In the genomic region with DNA sequence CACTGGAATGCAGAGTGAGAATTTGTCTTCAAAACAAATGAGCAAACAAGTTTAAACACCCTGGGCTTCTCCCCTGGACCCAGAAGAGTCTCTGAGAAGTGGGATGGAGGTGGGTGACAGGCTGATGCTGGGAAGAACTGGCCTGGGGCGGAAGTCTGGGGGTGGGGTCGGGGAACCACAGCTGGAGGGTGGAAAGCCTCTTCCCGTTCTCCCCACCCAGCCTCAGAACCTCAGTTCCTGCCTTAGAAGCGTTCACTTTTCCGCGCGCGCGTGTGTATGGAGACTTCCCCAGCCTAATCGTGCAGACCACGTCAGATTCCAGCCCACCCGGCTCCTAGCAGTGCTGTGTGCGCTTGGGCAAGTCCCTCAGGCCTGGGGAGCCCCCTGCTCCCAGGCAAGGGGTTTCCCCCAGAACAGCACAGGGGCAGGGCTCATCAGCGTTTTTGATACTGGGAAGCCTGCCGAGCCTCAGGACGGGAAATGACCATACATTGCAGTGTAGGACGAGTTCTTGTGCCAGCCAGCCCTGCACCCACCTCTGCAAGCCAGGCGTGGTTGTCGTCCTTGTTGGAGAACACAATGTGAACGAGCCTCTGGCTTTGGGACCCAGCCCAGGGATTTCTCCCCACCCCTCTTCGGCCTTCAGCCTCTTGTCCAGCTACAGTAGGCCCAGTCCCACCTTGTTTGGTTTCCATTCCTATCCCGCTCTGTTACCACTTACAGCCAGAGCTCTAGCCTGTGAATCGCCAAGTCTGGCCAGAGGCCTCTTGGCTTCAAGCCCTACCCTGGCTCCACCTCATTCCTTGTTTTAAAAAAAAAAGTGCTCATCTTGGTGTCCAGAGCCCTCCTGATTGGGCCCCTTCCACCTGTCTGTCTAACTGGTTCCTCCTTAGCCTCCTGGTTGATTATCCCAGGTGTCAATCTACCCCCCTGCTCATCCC, we compare ENCODE assay signal across 8 mouse cellular contexts. TPM values are rescaled to one million over a fixed set of nuclear protein-coding genes. Genes with fewer than 3 reads are reported as not detected.
A peak's percentile ranks its signal among the peaks of the same experiment; 100 is the strongest.
DNase-seq lines count a peak whose midpoint lies in the region; ATAC-seq and TF ChIP-seq lines count a peak whose summit lies in the region.

No protein-coding gene starts in this region.

- peaks cover 11% of the 10 kb centered on the region for H3K36me3 ChIP-seq in embryonic facial prominence, embryonic 13.5 days
- no peaks in the 10 kb centered on the region for H3K36me3 ChIP-seq in heart, embryonic 12.5 days
- H3K36me3 ChIP-seq in kidney, embryonic 15.5 days, result no peaks in the 10 kb centered on the region; the same call in 1 of the 2 replicates
- no peaks in the 10 kb centered on the region for H3K36me3 ChIP-seq in lung, postnatal 0 days (ENCODE audit: insufficient read depth, low read length)

- DNase-seq in A20 (ENCODE audit: low read depth, low spot score), result peak; percentile 82
- DNase-seq in T-cell, adult 2 months (ENCODE audit: low spot score), result peak; percentile 73
- DNase-seq in lung, postnatal 0 days (ENCODE audit: low spot score), result peak; percentile 93
- DNase-seq in ovary, postnatal 10 days (ENCODE audit: low spot score), result peak; percentile 56
- peak; percentile 79 for DNase-seq in thymus, postnatal 4 days

- peak overlapping the region; percentile 97 for H3K9ac ChIP-seq in embryonic facial prominence, embryonic 13.5 days
- H3K9ac ChIP-seq in heart, embryonic 12.5 days, result peak overlapping the region; percentile 92
- H3K9ac ChIP-seq in kidney, embryonic 15.5 days, result peak overlapping the region; percentile 95
- H3K9ac ChIP-seq in lung, postnatal 0 days (replicated peaks; ENCODE audit: low read depth), result peak overlapping the region; percentile 89

- peak overlapping the region; percentile 83 for H3K4me2 ChIP-seq in embryonic facial prominence, embryonic 13.5 days
- H3K4me2 ChIP-seq in heart, embryonic 12.5 days, result peak overlapping the region; percentile 83
- H3K4me2 ChIP-seq in kidney, embryonic 15.5 days, result peak overlapping the region; percentile 61
- peak overlapping the region; percentile 79 for H3K4me2 ChIP-seq in lung, postnatal 0 days (replicated peaks; ENCODE audit: low read depth, low read length)

- peak; percentile 43; the same call in 1 of the 2 replicates for ATAC-seq in embryonic facial prominence, embryonic 13.5 days (ENCODE audit: insufficient number of reproducible peaks, insufficient read depth, low FRiP score, low TSS enrichment, low read depth)
- ATAC-seq in heart, embryonic 12.5 days (ENCODE audit: insufficient number of reproducible peaks, low FRiP score), result peak; percentile 69
- ATAC-seq in kidney, embryonic 15.5 days (replicated peaks; ENCODE audit: low FRiP score), result peak; percentile 53
- peak; percentile 79 for ATAC-seq in lung, postnatal 0 days

- H3K27ac ChIP-seq in embryonic facial prominence, embryonic 13.5 days, result peak overlapping the region; percentile 96
- H3K27ac ChIP-seq in heart, embryonic 12.5 days (ENCODE audit: poor library complexity, severe bottlenecking), result peak overlapping the region; percentile 94
- H3K27ac ChIP-seq in kidney, embryonic 15.5 days, result peak overlapping the region; percentile 94
- peak overlapping the region; percentile 99 for H3K27ac ChIP-seq in lung, postnatal 0 days (ENCODE audit: low read length)

- H3K9me3 ChIP-seq in embryonic facial prominence, embryonic 13.5 days, result no peaks in the 10 kb centered on the region
- H3K9me3 ChIP-seq in heart, embryonic 12.5 days (replicated peaks), result no peaks in the 10 kb centered on the region
- H3K9me3 ChIP-seq in kidney, embryonic 15.5 days (replicated peaks), result no peaks in the 10 kb centered on the region
- no peaks in the 10 kb centered on the region for H3K9me3 ChIP-seq in lung, postnatal 0 days (ENCODE audit: low read length)

- peaks cover 38% of the 10 kb centered on the region for H3K4me1 ChIP-seq in embryonic facial prominence, embryonic 13.5 days
- H3K4me1 ChIP-seq in heart, embryonic 12.5 days (replicated peaks), result peaks cover 63% of the 10 kb centered on the region
- H3K4me1 ChIP-seq in kidney, embryonic 15.5 days, result peaks cover 56% of the 10 kb centered on the region
- H3K4me1 ChIP-seq in lung, postnatal 0 days (ENCODE audit: insufficient read depth, low read depth, low read length), result peaks cover 18% of the 10 kb centered on the region

- H3K27me3 ChIP-seq in embryonic facial prominence, embryonic 13.5 days, result no peaks in the 10 kb centered on the region
- no peaks in the 10 kb centered on the region for H3K27me3 ChIP-seq in heart, embryonic 12.5 days (replicated peaks)
- no peaks in the 10 kb centered on the region for H3K27me3 ChIP-seq in kidney, embryonic 15.5 days
- no peaks in the 10 kb centered on the region for H3K27me3 ChIP-seq in lung, postnatal 0 days (replicated peaks; ENCODE audit: insufficient read depth, low read length)

- no peak for TF ChIP-seq CTCF in lung, postnatal 0 days (IDR thresholded peaks at IDR 0.05)

- WGBS in embryonic facial prominence, embryonic 13.5 days, result 16% methylated on average over 23 of the region's 23 CpGs
- WGBS in heart, embryonic 12.5 days, result 16% methylated on average over 23 of the region's 23 CpGs
- 17% methylated on average over 23 of the region's 23 CpGs for WGBS in kidney, embryonic 15.5 days
- 1% methylated on average over 23 of the region's 23 CpGs for WGBS in lung, postnatal 0 days

- peak overlapping the region; percentile 87 for H3K4me3 ChIP-seq in embryonic facial prominence, embryonic 13.5 days
- H3K4me3 ChIP-seq in heart, embryonic 12.5 days, result peak overlapping the region; percentile 75
- H3K4me3 ChIP-seq in kidney, embryonic 15.5 days (replicated peaks), result peak overlapping the region; percentile 93
- H3K4me3 ChIP-seq in lung, postnatal 0 days (ENCODE audit: low read depth, low read length), result peak overlapping the region; percentile 85

- TF ChIP-seq EP300 in lung, postnatal 0 days (IDR thresholded peaks at IDR 0.05), result peak; percentile 90

RNA-seq across cellular contexts. Expression of gene Gramd1a, which starts 4.1 kb away (rescaled TPM):
- polyA plus RNA-seq in embryonic facial prominence, embryonic 13.5 days (2015; fragmentation: Nextera tagmentation; extraction: Ambion mirVana), result 82.6 and 84.8 TPM in 2 replicates
- 63.4 and 64.6 TPM in 2 replicates for polyA plus RNA-seq in heart, embryonic 12.5 days (2016; fragmentation: Nextera tagmentation; extraction: Ambion mirVana)
- 60.6 and 69.5 TPM in 2 replicates for polyA plus RNA-seq in kidney, embryonic 15.5 days (2015; fragmentation: Nextera tagmentation; extraction: Ambion mirVana)
- polyA plus RNA-seq in lung, postnatal 0 days (2015; fragmentation: Nextera tagmentation; extraction: Ambion mirVana), result 31.7 and 33.8 TPM in 2 replicates

RNA-seq across cellular contexts. Expression of gene Scn1b, which starts 24.8 kb away (rescaled TPM):
- 4.3 and 4.8 TPM in 2 replicates for polyA plus RNA-seq in embryonic facial prominence, embryonic 13.5 days (2015; fragmentation: Nextera tagmentation; extraction: Ambion mirVana)
- 5.3 and 5.7 TPM in 2 replicates for polyA plus RNA-seq in heart, embryonic 12.5 days (2016; fragmentation: Nextera tagmentation; extraction: Ambion mirVana)
- 1.4 and 2.0 TPM in 2 replicates for polyA plus RNA-seq in kidney, embryonic 15.5 days (2015; fragmentation: Nextera tagmentation; extraction: Ambion mirVana)
- polyA plus RNA-seq in lung, postnatal 0 days (2015; fragmentation: Nextera tagmentation; extraction: Ambion mirVana), result 4.5 and 4.9 TPM in 2 replicates

RNA-seq across cellular contexts. Expression of gene Hpn, which starts 36.5 kb away (rescaled TPM):
- 5.6 and 6.4 TPM in 2 replicates for polyA plus RNA-seq in embryonic facial prominence, embryonic 13.5 days (2015; fragmentation: Nextera tagmentation; extraction: Ambion mirVana)
- polyA plus RNA-seq in heart, embryonic 12.5 days (2016; fragmentation: Nextera tagmentation; extraction: Ambion mirVana), result 1.9 and 2.0 TPM in 2 replicates
- 40.6 and 45.0 TPM in 2 replicates for polyA plus RNA-seq in kidney, embryonic 15.5 days (2015; fragmentation: Nextera tagmentation; extraction: Ambion mirVana)
- polyA plus RNA-seq in lung, postnatal 0 days (2015; fragmentation: Nextera tagmentation; extraction: Ambion mirVana), result 19.5 and 20.5 TPM in 2 replicates

Comparison
In these comparisons a context has a peak if more than half of its experiments do, and no peak if none do; other contexts are left out.
1. Peak in every context shown above with its lines: DNase-seq, ATAC-seq, H3K4me3 ChIP-seq and H3K27ac ChIP-seq.